Mouse (Mus musculus): ENCODE results near the gene Bank1.

DNA sequence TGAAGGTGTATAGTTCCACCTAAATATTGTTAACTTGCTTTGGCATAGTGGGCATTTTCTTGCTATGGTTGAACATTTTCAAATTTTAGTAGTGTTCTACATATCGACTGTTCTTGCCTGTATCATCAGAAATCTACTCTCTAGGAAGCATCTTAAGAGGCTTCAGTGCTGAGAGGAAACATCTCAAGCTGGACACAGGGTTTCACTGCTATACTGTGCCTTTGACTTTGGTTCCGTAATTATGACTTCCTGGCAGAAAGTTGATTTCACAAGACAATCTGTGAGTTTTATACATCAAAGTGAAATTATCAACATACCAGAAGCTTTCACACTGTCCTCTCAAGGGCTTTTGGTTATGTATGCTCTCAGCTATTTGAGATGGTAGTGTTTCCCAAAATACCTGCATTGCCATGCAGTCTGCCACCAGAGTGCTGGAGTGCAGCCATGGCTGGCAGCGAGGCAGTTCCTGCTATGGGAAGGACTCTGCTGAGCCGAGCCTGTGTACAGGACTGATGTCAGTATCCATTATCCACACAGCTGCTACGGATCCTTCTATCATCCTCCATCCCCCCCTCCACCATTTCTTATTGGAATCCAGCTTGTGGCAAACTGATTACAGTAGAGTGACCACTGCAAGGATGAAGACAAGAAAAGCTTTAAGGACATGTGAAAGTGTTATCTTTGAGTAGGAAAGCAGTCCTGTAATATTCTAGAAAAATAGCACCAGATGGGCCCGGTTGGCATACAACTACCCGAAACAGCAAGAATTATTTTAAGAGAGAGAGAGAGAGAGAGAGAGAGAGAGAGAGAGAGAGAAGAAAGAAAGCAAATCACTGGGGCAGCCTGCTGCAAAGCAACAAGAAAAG lies 160.5 kb downstream of the Bank1 start:
- TF ChIP-seq CTCF (IDR thresholded peaks at IDR 0.05 in 2 of 3, conservative IDR thresholded peaks at IDR 0.05 in 1 of 3; ENCODE audit: control insufficient read depth in 1 of 3, insufficient read depth in 1 of 3, low read depth in 2 of 3, low read length in 3 of 3, poor library complexity in 1 of 3, severe bottlenecking in 1 of 3) = no peak
- no peak for TF ChIP-seq TAL1 (IDR thresholded peaks at IDR 0.05; ENCODE audit: low read length)
- TF ChIP-seq USF1 (IDR thresholded peaks at IDR 0.05; ENCODE audit: low read depth, low read length) = no peak
- no peak for TF ChIP-seq EP300 (IDR thresholded peaks at IDR 0.05; ENCODE audit: low read depth in 1 of 2, low read length in 2 of 2)
- TF ChIP-seq MAX (IDR thresholded peaks at IDR 0.05; ENCODE audit: low read length) = no peak
- TF ChIP-seq MAFK (IDR thresholded peaks at IDR 0.05; ENCODE audit: borderline replicate concordance, low read depth, low read length) = no peak
- TF ChIP-seq CHD1 (IDR thresholded peaks at IDR 0.05; ENCODE audit: low read depth, low read length) = no peak
- no peak for TF ChIP-seq HCFC1 (IDR thresholded peaks at IDR 0.05; ENCODE audit: low read depth, low read length)
- no peak for TF ChIP-seq ZNF384 (IDR thresholded peaks at IDR 0.05; ENCODE audit: low read depth, low read length)
- TF ChIP-seq GATA1 (IDR thresholded peaks at IDR 0.05; ENCODE audit: low read depth, low read length) = no peak
- TF ChIP-seq MEF2A (IDR thresholded peaks at IDR 0.05; ENCODE audit: extremely low read depth, insufficient replicate concordance, low read depth, low read length, poor library complexity, severe bottlenecking) = no peak
- TF ChIP-seq USF2 (IDR thresholded peaks at IDR 0.05; ENCODE audit: borderline replicate concordance in 1 of 2, insufficient read depth in 1 of 2, low read depth in 1 of 2, low read length in 2 of 2) = no peak
